Mouse (Mus musculus) gastrocnemius, postnatal 25 days (tissue): ENCODE data around the gene Igsf21. TPM values are rescaled to one million over a fixed set of nuclear protein-coding genes. Genes with fewer than 3 reads are reported as not detected.

Source experiments
- DNase-seq: peaks from one replicate; pipeline ENCODE4 v3.0.0; 2022
- total RNA-seq, 2 experiments: library from RNA; stranded (reverse); gene quantifications; 1 replicate in 1 of 2; 2 replicates in 1 of 2; pipeline ENCODE4 v1.2.3; 2021

The Igsf21 gene
- total RNA-seq, 2 experiments from 2014 or later = 0.13 TPM; not detected in 1

GRCm38 (mm10) chr4:140094835-140095234 lies 151.7 kb downstream of the Igsf21 start:
- no peak for DNase-seq

- no peak for DNase-seq
Measured at GRCm38 (mm10) chr4:140092367-140092766, 154.2 kb downstream of the Igsf21 start.

GRCm38 (mm10) chr4:140091693-140092092 lies 154.9 kb downstream of the Igsf21 start:
- no peak for DNase-seq

- no peak for DNase-seq
Measured at GRCm38 (mm10) chr4:140089676-140090075, 156.9 kb downstream of the Igsf21 start.

- no peak for DNase-seq
Measured at GRCm38 (mm10) chr4:140088711-140089440, 157.7 kb downstream of the Igsf21 start.

- no peak for DNase-seq
Measured at GRCm38 (mm10) chr4:140086192-140086591, 160.4 kb downstream of the Igsf21 start.

- peak; percentile 31 for DNase-seq
Measured at GRCm38 (mm10) chr4:140084521-140085011, 162.0 kb downstream of the Igsf21 start.

GRCm38 (mm10) chr4:140084064-140084463 lies 162.5 kb downstream of the Igsf21 start:
- DNase-seq = no peak

GRCm38 (mm10) chr4:140078416-140078815 lies 168.2 kb downstream of the Igsf21 start:
- no peak for DNase-seq

GRCm38 (mm10) chr4:140077615-140078014 lies 169.0 kb downstream of the Igsf21 start:
- DNase-seq = no peak

- no peak for DNase-seq
Measured at GRCm38 (mm10) chr4:140076852-140077563, 169.6 kb downstream of the Igsf21 start.

GRCm38 (mm10) chr4:140076428-140076827 lies 170.2 kb downstream of the Igsf21 start:
- DNase-seq = no peak

GRCm38 (mm10) chr4:140071047-140071446 lies 175.5 kb downstream of the Igsf21 start:
- no peak for DNase-seq

GRCm38 (mm10) chr4:140070331-140070652 lies 176.3 kb downstream of the Igsf21 start:
- DNase-seq = no peak

GRCm38 (mm10) chr4:140069563-140070330 lies 176.8 kb downstream of the Igsf21 start:
- no peak for DNase-seq

GRCm38 (mm10) chr4:140068468-140068867 lies 178.1 kb downstream of the Igsf21 start:
- no peak for DNase-seq

GRCm38 (mm10) chr4:140066011-140066410 lies 180.6 kb downstream of the Igsf21 start:
- DNase-seq = no peak

GRCm38 (mm10) chr4:140063153-140063671 lies 183.4 kb downstream of the Igsf21 start:
- no peak for DNase-seq

GRCm38 (mm10) chr4:140060251-140060650 lies 186.3 kb downstream of the Igsf21 start:
- DNase-seq = no peak

GRCm38 (mm10) chr4:140053042-140053441 lies 193.5 kb downstream of the Igsf21 start:
- no peak for DNase-seq

- DNase-seq = no peak
Measured at GRCm38 (mm10) chr4:140052575-140052974, 194.0 kb downstream of the Igsf21 start.

- DNase-seq = no peak
Measured at GRCm38 (mm10) chr4:140047807-140048362, 198.7 kb downstream of the Igsf21 start.
